Mouse (Mus musculus): ENCODE data around the gene C730034F03Rik. TPM values are rescaled to one million over a fixed set of nuclear protein-coding genes. Genes with fewer than 3 reads are reported as not detected.

The C730034F03Rik gene
- total RNA-seq, 1 experiment from 2014 or later, result 13.3 TPM

DNA sequence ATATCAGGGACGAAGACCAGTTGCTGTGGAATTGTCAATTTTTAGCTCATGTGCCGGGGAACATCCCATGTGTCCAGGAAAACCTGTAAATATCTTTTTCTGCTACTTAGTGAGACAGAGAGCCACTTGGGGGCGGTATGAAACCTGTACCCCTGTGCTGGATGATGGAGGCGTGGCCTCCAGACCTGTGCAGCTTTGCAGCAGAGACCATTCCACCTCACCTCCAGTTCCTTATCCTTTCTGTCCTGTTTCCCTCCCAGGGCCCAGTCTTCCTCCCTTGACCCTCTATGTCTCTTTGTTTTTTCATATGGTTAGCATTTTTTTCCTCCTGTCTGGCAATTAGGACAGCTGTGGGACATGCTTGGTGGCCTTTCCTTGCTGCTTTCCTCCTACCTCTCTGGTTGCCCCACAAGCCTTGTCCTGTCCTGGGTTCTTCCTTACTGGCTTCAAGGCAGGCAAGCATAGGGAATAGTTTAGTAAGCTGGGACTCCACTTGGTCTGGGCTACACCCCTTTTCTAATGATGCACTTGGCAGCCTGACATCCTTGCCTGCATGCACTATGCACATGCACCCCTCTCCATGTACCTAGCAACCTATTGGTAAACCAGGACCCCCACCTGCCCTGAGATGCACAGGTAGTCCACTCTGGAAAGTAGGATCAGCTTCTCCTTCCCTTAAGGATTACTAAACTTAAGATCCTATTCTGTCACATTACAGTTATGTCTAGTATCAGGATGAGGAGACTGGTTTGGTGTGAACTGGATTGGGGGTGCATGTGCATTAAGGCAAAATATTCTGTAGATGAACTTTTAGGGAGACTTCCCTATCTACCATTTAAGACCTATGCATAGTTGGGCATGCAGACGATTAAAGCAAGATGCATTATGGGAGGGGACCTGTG, 34.2 kb downstream of the C730034F03Rik start:
- ATAC-seq (replicated peaks in 1 of 2; ENCODE audit: insufficient read depth in 1 of 2, low FRiP score in 2 of 2, low TSS enrichment in 1 of 2, low read depth in 1 of 2, poor library complexity in 2 of 2, severe bottlenecking in 2 of 2), result 0 out of 4 replicates have a peak, but pooled peaks have one; percentile 28 to 33

DNA sequence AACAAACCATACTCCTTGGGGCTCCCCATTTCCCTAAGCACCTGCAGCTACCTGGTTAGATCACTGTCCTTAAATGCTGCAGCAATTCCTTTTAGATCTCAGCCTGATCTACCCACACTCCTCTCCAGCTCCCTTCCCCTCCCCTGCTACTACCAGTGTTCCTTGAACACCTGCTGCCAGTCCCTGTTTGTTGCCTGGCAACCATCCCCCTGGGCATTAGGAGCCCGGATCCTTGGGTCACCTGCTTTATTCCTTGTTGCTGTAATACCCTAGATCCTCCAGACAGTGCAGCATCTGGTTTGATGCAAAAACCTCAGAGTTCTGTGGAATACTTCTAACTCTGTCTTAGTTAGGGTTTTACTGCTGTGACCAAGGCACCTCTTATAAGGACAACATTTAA, 35.7 kb downstream of the C730034F03Rik start:
- ATAC-seq (replicated peaks in 1 of 2; ENCODE audit: insufficient read depth in 1 of 2, low FRiP score in 2 of 2, low TSS enrichment in 1 of 2, low read depth in 1 of 2, poor library complexity in 2 of 2, severe bottlenecking in 2 of 2), result no peak

DNA sequence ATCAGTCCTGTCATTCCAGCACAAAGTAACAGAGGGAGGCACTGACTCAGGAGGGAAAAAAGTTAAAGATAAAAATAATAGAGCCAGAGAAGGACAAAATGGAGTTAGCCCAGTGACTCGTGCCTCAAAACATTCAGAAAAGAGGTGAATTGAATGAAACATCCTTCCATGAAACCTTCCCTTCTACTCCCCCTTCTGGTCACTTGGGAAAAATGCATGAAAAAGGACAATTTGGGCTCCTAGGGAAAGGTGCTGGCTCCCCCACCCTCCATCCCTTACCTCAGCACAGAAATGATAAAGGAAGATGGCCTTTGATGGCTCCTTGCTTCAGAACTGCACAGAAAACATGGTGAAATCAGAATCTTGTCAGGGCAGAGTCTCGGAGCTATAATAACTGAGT, 39.2 kb downstream of the C730034F03Rik start:
- peak; percentile 62 to 68 for ATAC-seq (replicated peaks in 1 of 2; ENCODE audit: insufficient read depth in 1 of 2, low FRiP score in 2 of 2, low TSS enrichment in 1 of 2, low read depth in 1 of 2, poor library complexity in 2 of 2, severe bottlenecking in 2 of 2)

DNA sequence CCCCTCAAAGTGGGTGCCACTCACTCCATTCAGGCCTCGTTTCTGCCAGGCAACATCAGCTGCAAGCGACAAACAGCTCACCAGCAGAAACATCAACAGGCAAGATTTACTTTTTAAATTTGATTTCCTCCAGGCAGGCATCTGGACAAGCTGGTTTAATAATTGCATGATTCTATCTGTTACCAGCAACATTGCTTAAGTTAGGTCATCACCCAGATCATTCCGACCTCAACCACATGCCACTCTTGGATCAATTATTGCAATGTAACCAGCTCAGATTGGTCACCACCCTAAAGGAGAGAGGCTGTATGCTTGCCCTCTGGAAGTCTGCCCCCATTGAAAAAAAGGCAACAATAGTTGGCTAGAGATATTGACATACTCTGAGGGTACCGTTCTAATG, 42.1 kb downstream of the C730034F03Rik start:
- ATAC-seq (replicated peaks in 1 of 2; ENCODE audit: insufficient read depth in 1 of 2, low FRiP score in 2 of 2, low TSS enrichment in 1 of 2, low read depth in 1 of 2, poor library complexity in 2 of 2, severe bottlenecking in 2 of 2), result no peak

DNA sequence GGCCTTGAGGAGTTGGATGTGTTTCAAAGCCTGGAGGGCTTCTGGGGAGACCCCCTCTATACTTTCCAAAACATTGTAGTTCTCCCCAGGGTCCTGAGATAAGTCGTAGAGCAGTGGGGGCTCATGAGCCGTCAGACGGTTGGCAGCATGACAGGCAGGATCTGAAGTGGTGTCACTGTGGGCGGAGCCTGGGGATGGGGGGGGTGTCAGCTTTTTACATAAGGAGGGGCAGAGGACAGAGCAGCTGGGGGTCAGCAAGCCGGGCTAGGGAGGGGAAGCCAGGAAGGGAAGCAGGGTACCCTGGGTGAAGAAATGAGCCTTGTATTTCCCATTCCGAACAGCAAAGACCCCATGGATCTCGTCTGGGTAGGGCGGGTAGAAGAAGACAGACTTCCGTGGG, 44.0 kb downstream of the C730034F03Rik start:
- ATAC-seq (replicated peaks in 1 of 2; ENCODE audit: insufficient read depth in 1 of 2, low FRiP score in 2 of 2, low TSS enrichment in 1 of 2, low read depth in 1 of 2, poor library complexity in 2 of 2, severe bottlenecking in 2 of 2), result no peak

DNA sequence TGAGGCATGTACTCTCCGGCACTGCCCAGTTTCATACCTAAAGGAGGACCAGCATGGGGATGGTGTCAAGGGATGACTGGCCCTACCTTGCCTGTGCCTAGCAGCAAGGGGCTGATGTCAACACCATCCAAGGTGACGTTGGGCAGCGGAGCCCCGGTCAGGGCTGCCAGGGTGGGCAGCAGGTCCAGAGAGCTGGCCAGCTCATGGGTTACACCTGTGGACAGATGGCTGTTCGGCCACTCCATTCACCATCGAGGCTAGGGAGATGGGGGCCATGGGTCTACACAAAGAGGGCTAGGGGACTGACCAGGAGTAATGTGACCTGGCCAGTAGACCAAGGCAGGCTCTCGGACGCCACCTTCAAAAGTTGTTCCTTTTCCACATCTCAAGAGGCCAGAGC, 44.5 kb downstream of the C730034F03Rik start:
- no peak for ATAC-seq (replicated peaks in 1 of 2; ENCODE audit: insufficient read depth in 1 of 2, low FRiP score in 2 of 2, low TSS enrichment in 1 of 2, low read depth in 1 of 2, poor library complexity in 2 of 2, severe bottlenecking in 2 of 2)

DNA sequence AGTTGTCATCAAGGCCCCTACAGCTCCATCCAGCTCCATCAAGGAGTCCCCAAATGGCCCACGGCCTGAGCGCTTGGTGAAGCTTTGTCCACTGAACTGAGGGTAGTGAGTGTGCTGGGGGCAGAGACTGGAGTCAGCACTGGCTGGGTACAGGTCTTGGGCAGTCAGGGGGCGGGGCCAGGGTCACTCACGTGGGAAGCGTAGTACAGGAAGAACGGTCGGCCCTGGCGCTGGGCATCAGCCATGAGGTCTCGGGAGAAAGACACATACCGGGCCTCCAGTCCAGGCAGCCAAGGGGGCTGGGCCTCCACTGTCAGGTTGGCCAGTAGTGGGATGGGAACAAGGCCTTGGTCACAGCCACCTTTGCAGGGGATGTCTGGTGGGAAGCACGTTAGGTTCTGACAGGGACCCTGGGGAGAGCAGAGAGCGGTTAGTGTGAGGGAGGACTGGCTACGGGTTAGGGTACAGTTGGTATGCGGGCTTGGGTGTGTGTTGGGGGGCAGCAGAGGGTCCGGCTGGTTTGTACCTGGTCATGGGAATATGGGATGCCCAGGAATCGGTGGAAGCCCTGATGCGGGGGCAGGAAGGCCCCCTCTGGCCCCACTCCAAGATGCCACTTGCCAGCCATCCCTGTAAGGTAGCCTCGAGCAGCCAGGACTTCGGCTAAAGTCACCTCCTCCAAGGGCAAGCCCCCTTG, 45.4 kb downstream of the C730034F03Rik start:
- no peak for ATAC-seq (replicated peaks in 1 of 2; ENCODE audit: insufficient read depth in 1 of 2, low FRiP score in 2 of 2, low TSS enrichment in 1 of 2, low read depth in 1 of 2, poor library complexity in 2 of 2, severe bottlenecking in 2 of 2)

DNA sequence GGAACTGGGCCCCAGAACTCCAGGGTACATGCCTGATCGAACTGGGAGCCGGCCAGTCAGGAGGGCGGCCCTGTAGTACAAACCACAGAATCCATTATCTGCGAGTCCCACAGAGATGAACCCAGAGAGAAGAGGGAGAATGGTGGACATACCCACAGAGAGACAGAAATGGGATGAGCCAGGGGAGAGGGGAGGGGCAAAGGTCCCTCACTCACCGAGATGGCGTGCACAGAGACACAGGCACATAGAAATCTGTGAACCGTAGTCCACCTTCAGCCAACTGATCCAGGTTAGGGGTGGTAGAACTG, 45.9 kb downstream of the C730034F03Rik start:
- no peak for ATAC-seq (replicated peaks in 1 of 2; ENCODE audit: insufficient read depth in 1 of 2, low FRiP score in 2 of 2, low TSS enrichment in 1 of 2, low read depth in 1 of 2, poor library complexity in 2 of 2, severe bottlenecking in 2 of 2)

DNA sequence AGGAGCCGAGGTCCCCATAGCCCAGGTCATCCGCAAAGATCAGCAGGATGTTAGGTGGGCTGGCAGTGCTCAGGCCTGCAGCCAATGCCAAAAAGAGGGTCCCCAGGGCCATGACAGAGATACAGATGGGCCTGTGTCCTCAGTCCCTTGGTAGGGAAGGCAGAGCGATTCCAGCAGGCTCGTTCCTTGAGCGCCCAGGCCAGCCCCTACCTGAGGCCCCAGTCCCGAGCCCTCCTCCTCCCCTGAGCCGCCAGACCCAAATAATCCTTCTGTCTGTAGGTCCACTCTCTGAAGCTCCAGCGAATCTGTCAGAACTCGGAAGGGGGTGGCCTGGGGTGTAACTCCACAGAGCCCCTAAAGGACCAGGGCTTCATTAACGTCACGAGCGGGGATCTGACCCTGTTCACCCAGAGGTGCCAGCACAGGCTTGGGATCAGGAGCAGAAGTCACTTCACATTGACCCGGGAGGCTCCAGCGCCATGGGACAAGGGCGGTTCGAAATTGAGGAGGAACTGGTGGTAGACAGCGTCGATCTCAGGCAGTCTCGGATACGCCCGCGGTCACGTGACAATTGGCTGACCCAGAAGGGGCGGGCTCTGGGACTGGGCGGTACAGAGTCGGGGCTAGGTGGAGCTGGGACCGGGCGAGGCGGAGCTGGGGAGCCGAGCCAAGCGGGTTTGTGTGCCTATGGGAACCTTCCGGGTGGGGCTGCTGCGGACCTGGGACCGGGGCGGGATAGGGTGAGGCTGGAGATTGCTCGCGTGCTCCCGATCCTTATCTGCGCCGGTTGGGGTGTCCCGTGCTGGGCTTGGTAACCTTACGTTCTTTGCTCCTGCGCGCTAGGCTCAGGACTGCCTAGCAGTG, 46.5 kb downstream of the C730034F03Rik start:
- ATAC-seq (replicated peaks in 1 of 2; ENCODE audit: insufficient read depth in 1 of 2, low FRiP score in 2 of 2, low TSS enrichment in 1 of 2, low read depth in 1 of 2, poor library complexity in 2 of 2, severe bottlenecking in 2 of 2), result peak; percentile 93

DNA sequence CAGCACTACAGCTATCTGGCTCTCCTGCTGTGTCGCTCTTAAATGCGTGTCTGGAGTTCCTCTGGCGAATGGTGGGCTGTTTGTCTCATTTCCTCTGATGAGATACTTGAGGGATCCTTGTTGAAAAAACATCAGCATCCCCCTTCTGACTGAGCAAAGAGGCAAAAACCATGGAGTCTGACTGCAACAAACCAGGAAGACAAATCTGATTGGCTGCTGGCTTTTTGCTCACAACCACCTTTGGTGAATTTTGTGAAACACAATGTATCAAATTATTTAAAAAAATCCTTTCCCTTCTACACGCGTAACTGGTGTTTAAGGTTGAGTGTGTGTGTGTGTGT, 47.1 kb downstream of the C730034F03Rik start:
- ATAC-seq (replicated peaks in 1 of 2; ENCODE audit: insufficient read depth in 1 of 2, low FRiP score in 2 of 2, low TSS enrichment in 1 of 2, low read depth in 1 of 2, poor library complexity in 2 of 2, severe bottlenecking in 2 of 2), result peak; percentile 28 to 49; a peak in 3 of 4 replicates

DNA sequence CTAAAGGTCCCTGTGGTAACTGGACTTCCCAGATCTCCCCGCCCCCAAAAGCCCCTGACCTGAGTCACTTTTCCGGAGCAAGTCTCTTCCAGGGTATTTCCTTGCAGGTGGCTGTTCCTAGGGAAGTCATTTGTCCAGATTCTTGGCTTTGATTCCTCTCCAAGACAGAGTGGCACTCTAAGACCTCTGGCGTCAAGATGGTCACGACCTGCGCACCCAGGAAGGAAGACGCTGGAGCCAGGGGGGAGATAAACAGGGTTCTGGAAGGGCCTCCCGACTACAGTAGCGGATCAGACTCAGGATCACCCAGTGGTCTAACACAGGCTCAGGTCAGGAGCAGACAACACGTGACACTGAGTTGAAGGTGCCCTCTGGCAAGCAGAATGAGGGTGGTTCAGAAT, 47.7 kb downstream of the C730034F03Rik start, which contains the start of gene Arsa:
Arsa (minus strand) TSS at position 335 of the 401 bp plus-strand sequence.
- no peak for ATAC-seq (replicated peaks in 1 of 2; ENCODE audit: insufficient read depth in 1 of 2, low FRiP score in 2 of 2, low TSS enrichment in 1 of 2, low read depth in 1 of 2, poor library complexity in 2 of 2, severe bottlenecking in 2 of 2)

DNA sequence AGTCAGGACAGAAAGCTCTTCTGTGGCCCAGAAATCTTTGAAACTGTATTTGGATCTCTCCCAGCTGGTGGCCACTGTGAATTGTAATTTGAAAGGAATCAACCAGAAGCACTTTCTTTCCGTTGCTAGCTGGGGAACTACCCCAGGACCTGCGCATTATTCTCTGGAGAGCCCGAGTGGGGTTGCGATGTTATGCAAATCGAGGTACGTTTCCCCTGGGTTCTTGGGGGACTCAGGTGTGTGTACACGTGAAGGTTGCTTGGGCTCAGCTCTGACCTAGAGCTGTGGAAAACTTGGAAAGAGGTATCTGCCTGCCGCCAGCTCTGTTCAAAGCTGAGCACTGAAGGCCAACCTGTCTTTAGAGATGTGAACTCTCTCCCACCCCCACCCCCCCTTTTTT, 48.4 kb downstream of the C730034F03Rik start:
- no peak for ATAC-seq (replicated peaks in 1 of 2; ENCODE audit: insufficient read depth in 1 of 2, low FRiP score in 2 of 2, low TSS enrichment in 1 of 2, low read depth in 1 of 2, poor library complexity in 2 of 2, severe bottlenecking in 2 of 2)

DNA sequence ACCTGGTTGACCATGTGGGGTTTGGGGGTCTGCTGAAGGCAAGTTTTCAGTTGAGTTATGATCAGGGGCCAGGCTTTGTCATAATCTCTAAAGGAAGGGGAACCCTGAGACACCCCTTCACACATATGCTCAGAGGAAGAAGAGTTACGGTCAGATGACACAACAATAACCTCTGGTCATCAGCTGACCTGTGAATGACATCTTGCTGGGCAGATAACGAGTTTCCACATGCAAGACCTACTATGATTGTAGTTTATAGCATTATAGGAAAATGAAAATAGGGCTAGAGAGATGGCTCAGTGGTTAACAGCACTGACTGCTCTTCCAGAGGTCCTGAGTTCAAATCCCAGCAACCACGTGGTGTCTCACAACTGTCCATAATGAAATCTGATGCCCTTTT, 49.2 kb downstream of the C730034F03Rik start:
- ATAC-seq (replicated peaks in 1 of 2; ENCODE audit: insufficient read depth in 1 of 2, low FRiP score in 2 of 2, low TSS enrichment in 1 of 2, low read depth in 1 of 2, poor library complexity in 2 of 2, severe bottlenecking in 2 of 2), result no peak

Other genes starting within 250 kb of the C730034F03Rik start
- gene Plxnb2, start 248.8 kb upstream of the C730034F03Rik start, total RNA-seq (2017), result 13.9 and 23.7 TPM in 2 replicates
- 3.9 and 4.8 TPM in 2 replicates for gene Dennd6b, start 233.1 kb upstream of the C730034F03Rik start, total RNA-seq (2017)
- gene Ppp6r2, start 218.0 kb upstream of the C730034F03Rik start, total RNA-seq (2017), result 29.1 and 53.6 TPM in 2 replicates
- gene Sbf1, start 114.3 kb upstream of the C730034F03Rik start, total RNA-seq (2017), result 69.9 and 76.7 TPM in 2 replicates
- not detected in 2 replicates for gene Adm2, start 106.9 kb upstream of the C730034F03Rik start, total RNA-seq (2017)
- gene Miox, start 95.2 kb upstream of the C730034F03Rik start, total RNA-seq (2017), result not detected in 2 replicates
- 15.7 and 17.2 TPM in 2 replicates for gene Lmf2, start 73.9 kb upstream of the C730034F03Rik start, total RNA-seq (2017)
- 102 and 104 TPM in 2 replicates for gene Ncaph2, start 73.9 kb upstream of the C730034F03Rik start, total RNA-seq (2017)
- gene Sco2, start 55.7 kb upstream of the C730034F03Rik start, total RNA-seq (2017), result 19.7 and 26.6 TPM in 2 replicates
- gene Tymp, start 52.5 kb upstream of the C730034F03Rik start, total RNA-seq (2017), result not detected in 2 replicates
- gene Odf3b, start 50.3 kb upstream of the C730034F03Rik start, total RNA-seq (2017), result 11.7 and 21.6 TPM in 2 replicates
- 0.10 and 0.38 TPM in 2 replicates for gene Klhdc7b, start 44.7 kb upstream of the C730034F03Rik start, total RNA-seq (2017)
- gene Syce3, start 19.1 kb upstream of the C730034F03Rik start, total RNA-seq (2017), result not detected in 2 replicates
- gene Cpt1b, start 3.7 kb upstream of the C730034F03Rik start, total RNA-seq (2017), result 1.3 TPM in 1 of 2 replicates, not detected in the other
- gene Gm44502, start 107 bp downstream of the C730034F03Rik start, total RNA-seq (2017), result not detected in 2 replicates
- 29.7 and 32.6 TPM in 2 replicates for gene Chkb, start 319 bp downstream of the C730034F03Rik start, total RNA-seq (2017)
- not detected in 2 replicates for gene Mapk8ip2, start 24.3 kb downstream of the C730034F03Rik start, total RNA-seq (2017)
- gene Arsa, start 47.8 kb downstream of the C730034F03Rik start, total RNA-seq (2017), result 7.1 and 11.3 TPM in 2 replicates
- gene Shank3, start 70.0 kb downstream of the C730034F03Rik start, total RNA-seq (2017), result 4.5 and 12.2 TPM in 2 replicates
- 0.75 TPM in 1 of 2 replicates, not detected in the other for gene Acr, start 138.7 kb downstream of the C730034F03Rik start, total RNA-seq (2017)
- gene Rabl2, start 162.3 kb downstream of the C730034F03Rik start, total RNA-seq (2017), result 13.0 TPM in 2 replicates